Mouse (Mus musculus): ENCODE results near the gene Serpinf2. TPM values are rescaled to one million over a fixed set of nuclear protein-coding genes. Genes with fewer than 3 reads are reported as not detected.

Serpinf2 gene
- 100 to 1,000 TPM; 112 to 253 TPM for total RNA-seq (2021)
- long read RNA-seq, experiment 1, transcript Serpinf2-201 (10 exons, 2,192 nt): major isoform, 362 of 472 reads
- long read RNA-seq, experiment 1, partial matches to known transcripts: 29 of 472 reads
- long read RNA-seq, experiment 1, other reads (novel, unspliced or antisense): 80 of 472 reads
- long read RNA-seq, experiment 2, transcript Serpinf2-201 (10 exons, 2,192 nt): major isoform, 21 of 26 reads
- long read RNA-seq, experiment 2, partial matches to known transcripts: 2 of 26 reads
- long read RNA-seq, experiment 2, other reads (novel, unspliced or antisense): 3 of 26 reads

- DNase-seq: no peak
Measured at GRCm38 (mm10) chr11:75439363-75439762, at the start of gene Serpinf2. TSS of gene Serpinf2 (minus strand) at chr11:75439591.

- DNase-seq: no peak
Measured at GRCm38 (mm10) chr11:75487496-75487895, 48.1 kb upstream of the Serpinf2 start.

GRCm38 (mm10) chr11:75486601-75487285 is 47.4 kb upstream of the Serpinf2 start, which contains the start of gene Prpf8:
TSS of gene Prpf8 (plus strand) at chr11:75486816.
- peak; percentile 97 for DNase-seq

- no peak for DNase-seq
Measured at GRCm38 (mm10) chr11:75486192-75486591, 46.8 kb upstream of the Serpinf2 start.

- DNase-seq: no peak
Measured at GRCm38 (mm10) chr11:75473376-75473775, 34.0 kb upstream of the Serpinf2 start.

GRCm38 (mm10) chr11:75472469-75473081 is 33.2 kb upstream of the Serpinf2 start:
- no peak for DNase-seq

- DNase-seq: no peak
Measured at GRCm38 (mm10) chr11:75470675-75471074, 31.3 kb upstream of the Serpinf2 start.

- no peak for DNase-seq
Measured at GRCm38 (mm10) chr11:75469261-75469660, 29.9 kb upstream of the Serpinf2 start.

- no peak for DNase-seq
Measured at GRCm38 (mm10) chr11:75468410-75468809, 29.0 kb upstream of the Serpinf2 start.

- peak; percentile 88 for DNase-seq
Measured at GRCm38 (mm10) chr11:75467512-75468215, 28.3 kb upstream of the Serpinf2 start.

GRCm38 (mm10) chr11:75466731-75467505 is 27.5 kb upstream of the Serpinf2 start:
- peak; percentile 34 for DNase-seq

GRCm38 (mm10) chr11:75465051-75465450 is 25.7 kb upstream of the Serpinf2 start:
- no peak for DNase-seq

- DNase-seq: no peak
Measured at GRCm38 (mm10) chr11:75464417-75464816, 25.0 kb upstream of the Serpinf2 start.

- DNase-seq: no peak
Measured at GRCm38 (mm10) chr11:75463624-75464023, 24.2 kb upstream of the Serpinf2 start.

- peak; percentile 97 for DNase-seq
Measured at GRCm38 (mm10) chr11:75462865-75463336, 23.5 kb upstream of the Serpinf2 start.

- DNase-seq: peak; percentile 92
Measured at GRCm38 (mm10) chr11:75462253-75462783, 22.9 kb upstream of the Serpinf2 start.

GRCm38 (mm10) chr11:75461743-75462252 is 22.4 kb upstream of the Serpinf2 start:
- DNase-seq: no peak

- peak; percentile 99 for DNase-seq
Measured at GRCm38 (mm10) chr11:75460844-75461742, 21.7 kb upstream of the Serpinf2 start, which contains the start of gene Tlcd2. TSS of gene Tlcd2 (plus strand) at chr11:75461715.

GRCm38 (mm10) chr11:75460103-75460843 is 20.9 kb upstream of the Serpinf2 start:
- DNase-seq: peak; percentile 92
